Mouse (Mus musculus): ENCODE data around the gene Paf1. TPM values are rescaled to one million over a fixed set of nuclear protein-coding genes. Genes with fewer than 3 reads are reported as not detected.

The Paf1 gene
- total and polyA plus RNA-seq, 3 experiments = 53.5 to 645 (median 99.9) TPM

DNA sequence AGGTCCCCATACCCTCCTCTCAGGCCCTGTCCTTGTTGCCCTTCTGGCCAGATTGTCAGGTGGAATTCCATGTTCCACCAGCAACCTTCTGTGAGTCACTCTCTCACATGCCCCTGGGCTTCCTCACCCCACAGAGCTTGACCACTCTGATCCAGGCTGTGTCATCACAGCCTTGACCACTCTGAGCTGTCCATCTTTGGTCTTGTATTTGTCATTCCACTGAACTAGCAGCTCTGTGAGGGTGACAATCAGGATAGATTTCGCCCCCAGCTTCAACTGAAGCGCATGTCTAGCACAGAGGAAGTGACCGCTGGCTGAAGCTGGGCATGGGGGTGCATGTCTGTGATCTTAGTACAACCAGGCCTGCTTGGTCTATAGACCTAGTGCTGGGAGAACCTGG lies 2.4 kb upstream of the Paf1 start:
- H3K4me1 ChIP-seq (ENCODE audit: control insufficient read depth in 1 of 2, insufficient read depth in 2 of 2, low read length in 2 of 2) = peaks cover 0 to 4% of the 10 kb centered on the region in 2 experiments; a peak in 1 of 4 replicates
- no peak overlapping the region for H3K27ac ChIP-seq (ENCODE audit: control insufficient read depth, low read depth, low read length)
- H3K9me3 ChIP-seq (replicated peaks; ENCODE audit: insufficient read depth, low read length) = no peaks in the 10 kb centered on the region
- peaks cover 0 to 4% of the 10 kb centered on the region in 2 experiments; a peak in 1 of 4 replicates for H3K36me3 ChIP-seq (ENCODE audit: control insufficient read depth in 1 of 2, insufficient read depth in 2 of 2, low read length in 2 of 2)
- no peak overlapping the region for H3K4me3 ChIP-seq (ENCODE audit: control insufficient read depth in 1 of 2, insufficient read depth in 1 of 2, low read depth in 2 of 2, low read length in 2 of 2)
- no peak overlapping the region for H3K9ac ChIP-seq (ENCODE audit: control insufficient read depth, low read depth, low read length, poor library complexity, severe bottlenecking)
- no peak for DNase-seq (ENCODE audit: low read depth, low spot score)
- TF ChIP-seq ZNF384 (IDR thresholded peaks at IDR 0.05; ENCODE audit: low read depth, low read length) = no peak
- no peak for TF ChIP-seq RAD21 (IDR thresholded peaks at IDR 0.05; ENCODE audit: low read depth, low read length)
- no peak for TF ChIP-seq CHD2 (IDR thresholded peaks at IDR 0.05; ENCODE audit: low read length)
- TF ChIP-seq MYB (IDR thresholded peaks at IDR 0.05; ENCODE audit: low read depth, low read length) = no peak
- TF ChIP-seq TCF12 (IDR thresholded peaks at IDR 0.05; ENCODE audit: low read depth, low read length) = no peak
- TF ChIP-seq JUND (IDR thresholded peaks at IDR 0.05; ENCODE audit: low read depth, low read length) = no peak
- TF ChIP-seq TBP (IDR thresholded peaks at IDR 0.05; ENCODE audit: low read depth, low read length) = no peak
- no peak for TF ChIP-seq ZC3H11A (IDR thresholded peaks at IDR 0.05; ENCODE audit: low read depth, low read length)
- no peak for TF ChIP-seq BHLHE40 (IDR thresholded peaks at IDR 0.05; ENCODE audit: borderline replicate concordance, low read depth, low read length)
- no peak for TF ChIP-seq E2F4 (IDR thresholded peaks at IDR 0.05; ENCODE audit: borderline replicate concordance, low read depth, low read length)
- TF ChIP-seq MAZ (IDR thresholded peaks at IDR 0.05; ENCODE audit: low read depth, low read length) = no peak
- no peak for TF ChIP-seq USF2 (IDR thresholded peaks at IDR 0.05; ENCODE audit: borderline replicate concordance in 1 of 2, insufficient read depth in 1 of 2, low read depth in 1 of 2, low read length in 2 of 2)
- TF ChIP-seq RCOR1 (IDR thresholded peaks at IDR 0.05; ENCODE audit: low read depth, low read length) = no peak
- TF ChIP-seq MEF2A (IDR thresholded peaks at IDR 0.05; ENCODE audit: extremely low read depth, insufficient replicate concordance, low read depth, low read length, poor library complexity, severe bottlenecking) = no peak
- TF ChIP-seq GABPA (IDR thresholded peaks at IDR 0.05; ENCODE audit: low read depth, low read length) = no peak
- peaks cover 19% of the 10 kb centered on the region for H3K79me2 ChIP-seq (ENCODE audit: control insufficient read depth, insufficient read depth, low read length, poor library complexity)
- H3K27me3 ChIP-seq (ENCODE audit: control insufficient read depth in 1 of 2, insufficient read depth in 2 of 2, low read length in 2 of 2) = no peaks in the 10 kb centered on the region

DNA sequence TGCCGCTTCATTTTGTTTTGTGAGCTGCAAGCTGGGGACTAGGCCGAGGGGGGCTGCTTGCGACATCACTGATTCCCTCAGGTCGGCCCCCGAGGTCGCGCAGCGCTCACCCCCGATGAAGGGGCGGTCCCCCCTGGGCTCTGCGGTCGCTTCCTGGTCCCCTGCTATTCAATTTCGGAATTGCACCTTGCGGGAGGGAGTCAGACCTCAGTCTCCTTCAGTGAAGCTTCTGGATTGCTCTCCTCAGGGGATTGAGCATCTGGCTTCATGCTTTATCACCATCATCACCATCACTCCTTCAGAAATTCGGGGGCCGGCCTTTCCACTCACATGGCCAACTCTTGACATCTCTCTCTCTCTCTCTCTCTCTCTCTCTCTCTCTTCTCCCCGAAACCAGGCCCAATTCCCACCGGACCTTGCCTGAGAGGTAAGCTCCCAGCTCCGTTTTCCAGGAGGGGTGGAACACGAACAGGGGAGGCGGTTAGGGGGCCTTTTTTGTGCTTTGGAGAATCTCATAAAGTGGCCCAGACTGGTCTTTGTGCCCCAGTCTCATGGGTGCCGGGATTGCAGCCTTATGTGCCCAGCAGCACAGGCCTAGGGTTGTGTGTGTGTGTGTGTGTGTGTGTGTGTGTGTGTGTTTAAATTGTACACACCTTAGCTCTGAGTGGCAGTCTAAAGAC lies 661 bp downstream of the Paf1 start:
- H3K4me3 ChIP-seq (ENCODE audit: control insufficient read depth in 1 of 2, insufficient read depth in 1 of 2, low read depth in 2 of 2, low read length in 2 of 2) = peak overlapping the region; percentile 82 to 92
- peak overlapping the region; percentile 87 for H3K9ac ChIP-seq (ENCODE audit: control insufficient read depth, low read depth, low read length, poor library complexity, severe bottlenecking)
- H3K27me3 ChIP-seq (ENCODE audit: control insufficient read depth in 1 of 2, insufficient read depth in 2 of 2, low read length in 2 of 2) = no peaks in the 10 kb centered on the region
- no peak overlapping the region for H3K27ac ChIP-seq (ENCODE audit: control insufficient read depth, low read depth, low read length)
- H3K79me2 ChIP-seq (ENCODE audit: control insufficient read depth, insufficient read depth, low read length, poor library complexity) = peaks cover 19% of the 10 kb centered on the region
- TF ChIP-seq SIN3A (IDR thresholded peaks at IDR 0.05; ENCODE audit: low read length) (0 out of 2 replicates have a peak, but pooled peaks have one; percentile 11), NELFE (IDR thresholded peaks at IDR 0.05; ENCODE audit: low read depth, low read length) (no peak), JUND (IDR thresholded peaks at IDR 0.05; ENCODE audit: low read depth, low read length) (no peak), ZNF384 (IDR thresholded peaks at IDR 0.05; ENCODE audit: low read depth, low read length) (no peak), POLR2A (IDR thresholded peaks at IDR 0.05; ENCODE audit: control insufficient read depth in 1 of 2, insufficient read depth in 1 of 2, low read depth in 1 of 2, low read length in 2 of 2, poor library complexity in 1 of 2) (peak in 1 of 2 experiments; percentile 15; a peak in 1 of 4 replicates), MAFK (IDR thresholded peaks at IDR 0.05; ENCODE audit: borderline replicate concordance, low read depth, low read length) (no peak)
- DNase-seq (ENCODE audit: low read depth, low spot score) = peak; percentile 14
- H3K4me1 ChIP-seq (ENCODE audit: control insufficient read depth in 1 of 2, insufficient read depth in 2 of 2, low read length in 2 of 2) = peaks cover 0 to 4% of the 10 kb centered on the region in 2 experiments; a peak in 1 of 4 replicates
- peaks cover 3 to 4% of the 10 kb centered on the region in 2 experiments; a peak in 2 of 4 replicates for H3K36me3 ChIP-seq (ENCODE audit: control insufficient read depth in 1 of 2, insufficient read depth in 2 of 2, low read length in 2 of 2)
- H3K9me3 ChIP-seq (replicated peaks; ENCODE audit: insufficient read depth, low read length) = no peaks in the 10 kb centered on the region

Data from MEL (cell line).